Mouse (Mus musculus): ENCODE data around the gene Scrn1.

DNA sequence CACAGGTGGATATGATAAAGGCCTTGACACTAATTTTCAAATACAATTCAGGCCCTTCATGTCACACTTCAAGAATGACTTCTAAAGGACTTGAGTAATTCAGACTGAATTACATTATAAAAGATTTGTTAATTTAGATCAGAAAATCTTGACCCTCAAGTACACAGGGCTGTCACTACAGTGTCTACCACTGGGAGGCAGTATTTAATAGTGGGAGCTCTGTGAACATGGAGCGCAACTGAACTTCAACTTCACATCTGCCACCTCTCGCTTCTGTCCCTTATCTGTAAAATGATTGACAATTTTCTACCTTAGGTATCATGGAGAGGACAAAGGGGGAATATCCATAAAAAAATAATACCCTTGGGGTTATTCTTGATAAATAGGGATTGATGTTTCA, 19.9 kb upstream of the Scrn1 start:
- no peak for TF ChIP-seq POLR2A (IDR thresholded peaks at IDR 0.05; ENCODE audit: extremely low read depth, insufficient read depth, low read length)
- TF ChIP-seq CTCF (IDR thresholded peaks at IDR 0.05; ENCODE audit: low read depth, low read length): peak; percentile 45

Data from liver, adult 2 months (tissue).